Mouse (Mus musculus): ENCODE results near the gene En1. TPM values are rescaled to one million over a fixed set of nuclear protein-coding genes. Genes with fewer than 3 reads are reported as not detected.

En1 gene
- not detected for total RNA-seq (2021)

DNA sequence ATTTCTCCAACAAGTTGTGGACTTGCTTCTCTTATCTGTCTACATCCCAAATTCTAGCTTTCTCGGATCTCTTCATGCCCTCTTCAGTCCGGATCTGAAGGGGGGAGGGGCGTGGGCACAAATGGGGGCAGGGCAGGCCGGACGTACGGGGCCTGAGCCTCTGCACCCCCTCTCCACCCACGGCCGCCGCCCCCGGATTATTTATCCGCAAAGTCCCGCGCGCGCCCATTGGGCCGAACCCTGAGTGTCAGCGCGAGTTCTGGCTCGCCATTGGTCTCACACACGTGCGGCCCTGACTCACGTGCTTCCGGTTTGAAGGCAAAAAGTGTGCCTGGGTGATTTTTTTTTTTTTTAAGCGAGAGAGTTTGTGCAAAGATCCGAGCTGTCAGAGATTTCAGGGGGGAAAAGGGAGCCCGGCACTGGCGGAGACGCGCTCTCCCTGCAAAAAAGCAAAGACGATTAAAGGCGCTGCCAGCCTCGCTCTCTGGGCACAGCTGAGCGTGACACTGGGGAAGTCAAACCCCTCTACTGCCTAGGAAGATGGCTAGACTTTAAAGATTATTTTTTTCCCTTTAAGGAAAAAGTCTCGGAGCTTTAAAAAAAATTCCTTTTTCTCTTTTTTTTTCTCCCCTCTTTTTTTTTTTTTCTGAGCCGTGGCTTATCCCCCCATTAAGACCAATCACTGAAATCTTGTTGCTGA is at the start of gene En1:
Gene En1, plus strand, starts transcription at position 388 of the 700 bp plus-strand sequence.
- peak; percentile 26 for DNase-seq

DNA sequence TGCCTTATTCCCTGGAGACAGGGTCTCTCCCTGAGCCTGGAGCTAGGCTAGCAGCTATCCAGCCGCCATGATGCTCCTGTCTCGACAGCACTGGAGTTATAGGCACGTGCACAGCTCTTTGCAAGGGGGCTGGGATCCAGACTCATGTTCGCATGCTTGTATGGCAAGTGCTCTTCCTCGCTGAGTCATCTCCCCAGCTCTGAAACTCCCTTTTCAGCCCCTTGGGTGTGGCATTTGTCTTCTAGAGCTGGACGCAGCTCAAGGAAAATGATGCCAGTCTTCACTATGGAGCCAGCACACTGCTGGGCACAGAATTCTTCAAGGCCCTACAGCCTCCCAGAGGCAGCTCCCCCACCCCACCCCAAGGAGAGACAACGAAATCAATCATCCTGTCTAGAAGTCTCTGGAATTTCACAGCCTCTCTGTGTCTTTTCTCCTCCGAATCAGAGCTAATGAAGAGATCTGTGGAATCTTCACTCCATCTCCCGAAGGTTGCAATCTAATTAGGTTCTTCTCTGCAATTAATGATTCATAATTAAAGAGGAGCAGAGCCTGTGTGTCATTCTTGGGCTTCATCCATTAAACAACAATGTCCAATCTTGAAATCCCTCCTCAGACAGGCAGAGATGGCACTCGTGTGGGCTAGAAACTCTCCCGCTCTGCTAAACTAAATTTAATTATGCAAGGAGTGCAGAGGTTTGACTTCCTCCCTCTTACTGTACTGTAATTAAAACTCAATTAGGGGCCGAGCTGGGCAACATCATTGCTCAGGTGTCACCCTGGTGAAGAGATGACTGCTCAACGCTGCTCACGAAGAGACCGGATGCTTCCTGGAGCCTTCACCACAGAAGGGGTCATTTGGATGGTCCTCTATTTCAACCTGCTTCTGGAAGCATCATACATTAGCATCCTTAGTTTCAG is 45.0 kb upstream of the En1 start:
- no peak for DNase-seq

DNA sequence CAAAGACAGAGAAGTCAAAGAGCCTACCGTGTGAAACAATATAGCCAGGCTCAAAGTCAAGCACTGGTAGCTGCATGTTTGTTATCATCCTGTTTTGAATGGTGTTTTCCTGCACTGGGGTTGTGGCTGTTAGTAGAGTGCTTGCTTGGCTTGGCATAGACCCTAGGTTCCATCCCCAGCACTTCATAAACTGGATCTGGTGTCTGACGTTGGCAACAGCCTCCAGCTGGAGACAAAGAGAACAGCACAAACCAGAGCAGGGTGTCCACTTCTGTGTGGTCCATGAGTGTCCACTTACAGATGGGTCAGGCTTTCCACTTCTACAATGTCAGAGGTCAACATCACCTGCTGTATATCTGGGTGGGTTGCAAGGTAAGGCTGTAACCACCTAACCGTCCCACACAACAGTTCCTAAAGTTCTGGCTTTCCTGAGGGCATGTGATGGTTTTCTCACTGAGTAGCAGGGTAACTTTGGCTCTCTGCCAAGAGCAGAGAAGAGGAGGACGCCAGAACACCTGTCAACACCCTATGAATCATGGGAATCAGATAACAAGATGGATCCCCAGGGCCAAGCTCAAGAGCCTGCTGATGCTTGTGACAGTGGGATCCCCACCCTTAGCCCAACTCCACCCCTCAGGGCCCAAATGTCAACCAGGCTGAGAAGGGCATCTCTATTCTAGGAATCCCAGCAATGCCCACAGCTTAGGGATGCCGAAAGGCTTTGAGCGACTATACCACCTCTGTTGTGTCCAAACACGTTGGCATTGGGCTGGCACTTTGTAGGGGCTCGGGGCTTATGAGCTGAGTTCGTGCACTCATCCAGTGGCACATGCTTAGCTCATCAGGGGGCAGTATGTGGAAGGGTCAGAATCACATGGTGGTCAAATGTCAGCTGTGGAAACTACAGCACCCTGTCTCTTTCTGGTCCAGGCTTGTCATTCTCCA is 43.6 kb upstream of the En1 start:
- DNase-seq = no peak

DNA sequence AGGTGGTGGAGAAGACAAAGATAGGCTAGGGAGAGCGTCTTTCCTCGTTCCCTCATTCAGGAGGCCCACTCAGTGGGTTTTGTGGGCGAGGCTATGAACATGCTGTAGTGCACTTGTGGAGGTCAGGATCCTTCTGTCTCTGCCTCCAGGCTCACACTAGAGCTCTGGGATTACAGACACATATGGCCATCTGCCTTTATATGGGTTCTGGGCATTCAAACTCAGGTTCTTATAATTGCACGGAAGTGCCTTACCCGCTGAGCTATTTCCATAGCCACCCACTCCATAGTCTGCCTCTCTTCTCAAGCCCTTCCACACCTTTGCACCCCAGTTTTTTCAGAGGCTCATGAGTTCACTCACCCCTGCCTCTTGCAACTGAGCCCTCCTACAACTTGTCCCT is 42.3 kb upstream of the En1 start:
- no peak for DNase-seq

DNA sequence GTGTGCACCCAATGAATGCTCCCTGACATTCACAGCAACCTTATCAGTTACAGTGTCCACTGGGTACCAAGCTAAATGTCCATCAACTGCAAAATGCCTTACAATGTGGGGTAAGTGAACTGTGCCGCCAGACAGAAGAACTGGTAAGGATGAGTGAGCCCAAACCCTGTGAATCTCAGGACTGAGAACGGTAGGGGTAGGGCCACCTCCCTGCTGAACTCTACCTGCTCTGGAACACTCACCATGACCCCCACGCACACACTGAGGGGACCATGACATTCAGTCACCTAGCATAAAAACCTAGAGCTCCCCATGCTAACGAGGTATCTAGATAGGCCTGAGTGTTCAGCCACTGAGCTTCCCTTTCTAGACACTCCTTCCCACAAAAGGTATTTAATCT is 20.9 kb upstream of the En1 start:
- DNase-seq = no peak

DNA sequence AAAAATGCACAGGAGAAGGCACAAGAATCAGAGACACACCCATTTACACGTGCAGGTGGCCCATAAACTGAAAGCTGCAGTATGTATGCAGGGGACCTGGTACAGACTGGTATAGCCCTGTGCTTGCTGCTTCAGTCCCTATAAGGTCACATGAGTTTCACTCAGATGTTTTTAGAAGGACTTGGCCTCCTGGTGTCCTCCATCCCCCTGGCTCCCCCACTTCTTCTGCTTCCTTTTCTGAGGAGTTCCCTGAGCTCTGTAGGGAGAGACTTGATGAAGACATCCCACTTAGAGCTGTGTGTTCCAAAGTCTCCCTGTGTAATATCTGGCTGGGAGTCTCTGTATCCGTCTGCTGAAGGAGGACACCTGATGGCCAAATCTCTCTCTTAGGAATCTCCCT is 16.7 kb upstream of the En1 start:
- DNase-seq = no peak

DNA sequence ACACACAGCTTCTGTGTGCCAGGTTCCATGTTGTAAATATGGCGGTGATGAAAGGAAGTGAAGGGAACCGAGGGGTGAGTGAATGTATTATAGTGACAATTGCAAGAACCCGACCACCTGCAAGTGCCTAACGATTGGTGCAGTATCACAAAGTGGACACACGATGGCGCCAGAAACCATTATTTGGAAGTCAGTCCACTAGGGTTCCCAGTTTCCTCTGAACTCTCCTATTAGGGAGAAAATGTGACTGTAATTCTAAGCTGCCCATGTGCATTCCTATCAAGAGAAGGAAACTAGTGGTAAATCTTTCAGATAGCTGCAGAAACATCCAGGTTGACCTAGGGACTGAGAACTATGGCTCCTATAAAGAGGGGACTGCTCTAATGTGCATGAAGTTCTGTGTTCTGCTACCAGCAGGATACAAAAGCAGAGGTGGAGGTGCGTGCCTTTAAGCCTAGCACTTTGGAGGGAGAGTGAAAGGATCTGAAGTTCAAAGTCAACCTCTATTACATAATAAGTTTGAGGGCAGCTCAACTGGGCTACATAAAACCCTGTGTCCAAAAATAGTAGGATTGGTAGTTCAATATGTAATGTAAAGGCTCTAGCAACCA is 15.6 kb upstream of the En1 start:
- DNase-seq = peak; percentile 73

DNA sequence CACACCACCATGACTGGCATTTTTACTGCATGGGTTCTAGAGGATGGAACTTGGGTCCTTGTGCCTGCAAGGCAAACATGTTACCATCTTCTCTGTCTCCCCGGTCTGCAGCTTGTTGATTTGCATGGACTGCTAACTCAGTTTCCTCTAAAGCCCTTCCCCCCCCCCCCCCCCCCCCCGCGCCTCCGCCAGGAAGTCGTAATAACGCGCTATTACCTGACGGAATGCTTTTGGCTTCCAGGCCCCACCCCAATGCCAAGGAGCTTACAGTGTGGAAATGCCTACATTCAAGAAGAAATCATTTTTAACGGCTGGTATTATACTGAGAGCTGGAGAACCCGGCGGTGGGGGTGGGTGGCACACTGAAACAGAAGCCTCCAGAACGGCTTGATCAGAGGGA is 14.8 kb upstream of the En1 start:
- DNase-seq = no peak

DNA sequence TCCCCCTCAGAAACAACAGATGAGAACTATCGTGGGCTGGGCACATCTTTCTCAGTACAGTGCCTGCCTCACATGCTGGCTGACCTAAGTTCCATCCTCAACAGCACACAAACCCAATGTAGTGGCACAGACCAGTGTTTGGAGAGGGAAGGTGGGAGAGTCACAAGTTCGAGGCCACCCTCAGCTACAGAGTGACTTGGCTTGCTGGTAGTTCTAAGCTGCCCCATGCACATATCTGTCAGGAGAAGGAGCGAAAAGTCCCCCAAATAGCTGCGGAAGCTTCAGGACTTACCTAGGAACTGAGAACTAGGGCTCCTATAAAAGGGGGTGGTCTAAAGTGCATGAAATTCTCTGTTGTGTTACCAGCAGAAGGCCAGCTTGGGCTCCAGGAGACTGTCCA is 14.3 kb upstream of the En1 start:
- DNase-seq = no peak

DNA sequence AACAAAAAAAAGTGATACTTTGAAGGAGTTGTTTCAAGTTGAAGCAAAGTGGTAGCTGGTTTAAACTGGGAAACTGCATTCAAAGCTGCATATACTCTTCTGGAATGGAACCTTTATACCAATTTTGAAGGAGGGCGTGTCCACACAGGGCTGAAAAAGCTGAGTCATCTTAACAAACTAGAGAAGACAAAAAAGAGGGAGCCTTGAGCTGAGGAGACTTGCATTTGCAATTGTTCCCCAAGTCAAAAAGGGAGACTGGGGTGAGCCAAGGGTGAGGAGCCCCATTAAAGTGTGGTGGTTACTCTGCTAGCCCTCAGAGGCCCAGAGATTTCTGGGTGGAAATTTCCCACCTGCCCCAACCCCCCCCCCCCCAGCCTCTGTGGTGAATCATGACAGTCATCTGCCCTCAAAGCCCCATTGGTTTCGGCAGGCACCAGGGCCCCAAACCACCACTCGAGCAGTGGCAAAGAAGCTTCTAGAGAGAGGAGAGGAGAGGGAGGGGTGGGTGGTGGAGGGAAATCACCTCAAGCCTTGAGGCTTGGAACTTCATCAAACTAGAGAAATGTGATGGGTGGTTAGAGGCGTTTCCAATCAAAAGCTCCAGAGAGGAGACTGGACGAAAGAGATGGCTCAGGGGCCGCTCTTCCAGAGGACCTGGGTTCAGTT is 13.7 kb upstream of the En1 start:
- DNase-seq = no peak

DNA sequence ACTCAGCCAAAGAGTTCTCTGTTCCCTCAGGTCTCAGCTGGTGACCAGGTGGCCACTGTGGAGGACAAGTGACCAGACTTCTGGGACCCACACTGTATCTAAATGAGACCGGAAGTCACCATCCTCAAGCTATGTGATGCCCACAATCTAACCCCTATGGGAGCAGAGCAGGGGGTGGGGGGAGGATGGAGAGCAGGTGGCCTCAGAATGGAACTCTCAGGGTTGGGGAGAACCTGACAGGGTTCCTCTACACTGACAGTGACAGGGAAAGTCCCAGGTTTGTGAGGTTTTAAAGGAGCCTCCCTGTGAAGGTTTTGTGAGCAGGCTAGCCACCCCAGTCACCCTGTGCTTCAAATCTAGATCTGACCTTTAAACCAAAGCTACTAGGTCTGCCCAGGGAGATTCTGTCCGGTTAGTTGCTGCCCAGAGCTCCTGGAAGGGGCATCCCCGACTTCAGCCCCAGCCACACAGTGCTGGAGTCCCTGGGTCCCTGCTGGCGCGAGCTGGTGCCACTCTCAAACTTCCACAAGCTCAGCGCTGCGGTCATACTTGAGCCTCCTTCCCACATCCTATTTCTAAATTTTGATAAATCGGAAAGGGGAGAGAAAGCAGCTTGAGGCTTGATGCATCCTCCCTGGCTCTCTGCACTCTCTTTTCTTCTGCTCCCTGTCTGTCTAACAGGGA is 8.8 kb upstream of the En1 start:
- DNase-seq = no peak

DNA sequence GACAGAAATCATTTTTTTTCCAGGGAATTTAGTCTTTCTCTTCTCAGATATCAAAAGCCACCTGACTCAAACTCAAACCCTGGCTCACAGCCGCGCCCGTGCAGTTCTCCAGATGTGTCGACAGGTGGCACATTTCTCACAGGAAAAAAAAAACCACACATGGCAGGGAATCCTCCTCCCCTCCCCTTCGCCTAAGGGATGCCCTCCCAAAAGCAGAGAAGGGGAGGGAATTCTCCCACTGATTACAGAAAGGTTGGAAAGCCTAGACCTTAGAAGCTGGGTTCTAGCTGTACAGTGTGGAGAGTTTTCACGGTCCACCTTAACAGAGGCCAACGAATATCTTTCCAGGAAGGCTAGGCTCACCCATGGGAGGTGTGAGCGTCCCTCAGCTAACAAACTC is 7.6 kb upstream of the En1 start:
- DNase-seq = peak; percentile 43

DNA sequence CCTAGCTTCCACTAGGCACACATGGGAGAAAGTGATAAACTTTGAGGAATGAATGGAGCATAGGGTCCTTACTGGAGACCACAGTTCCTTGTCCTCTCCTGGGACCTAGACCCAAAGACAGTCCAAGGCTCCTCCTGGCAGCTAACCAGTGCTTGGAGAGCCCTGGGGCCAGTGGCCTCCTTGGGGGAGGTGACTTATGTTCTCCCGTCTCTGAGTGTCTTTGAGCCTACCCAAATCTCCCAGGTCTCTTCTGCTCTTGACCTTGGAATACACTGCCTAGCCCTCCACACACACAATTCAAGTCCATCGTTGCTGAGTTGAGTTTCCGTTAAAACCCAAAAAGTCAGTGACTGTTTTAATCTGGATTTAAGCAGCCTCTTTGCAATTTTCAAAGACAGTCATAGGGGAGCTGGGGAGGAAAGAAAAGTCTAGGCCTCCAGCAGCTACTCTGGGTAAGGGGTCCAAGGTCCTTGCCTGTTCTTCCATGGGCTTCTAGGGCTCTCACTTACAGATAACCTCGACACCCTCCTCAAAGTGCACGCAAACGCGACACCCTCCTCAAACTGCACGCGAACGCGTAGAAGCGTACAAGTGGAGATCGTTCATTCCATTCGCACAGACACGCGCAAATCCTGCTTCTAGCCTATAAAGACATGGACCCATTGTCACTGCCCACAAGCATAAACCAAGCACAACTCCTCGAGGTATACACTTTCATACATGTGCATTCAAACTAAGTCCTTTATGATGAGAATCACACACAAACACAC is 6.6 kb upstream of the En1 start:
- DNase-seq = no peak

DNA sequence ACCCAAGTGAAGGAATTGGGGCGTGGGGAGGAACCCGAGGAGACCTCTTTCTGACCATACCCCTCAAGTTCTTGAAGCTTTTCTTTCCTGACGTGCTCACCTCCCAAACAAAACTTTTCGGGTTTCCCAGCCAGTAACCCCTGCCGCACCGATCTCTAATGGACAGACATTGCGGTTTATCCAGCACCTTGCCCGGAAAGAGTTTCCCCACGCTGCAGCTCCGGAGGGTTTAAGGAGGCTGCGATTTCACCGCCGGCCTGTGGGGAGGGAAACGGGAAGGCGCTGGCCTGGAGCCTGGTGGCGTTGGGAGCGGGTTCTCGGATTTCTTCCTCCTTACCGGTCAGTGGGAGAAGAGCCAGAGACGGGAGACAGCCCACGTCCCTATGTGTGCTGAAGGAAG is 5.9 kb upstream of the En1 start:
- peak; percentile 39 for DNase-seq

DNA sequence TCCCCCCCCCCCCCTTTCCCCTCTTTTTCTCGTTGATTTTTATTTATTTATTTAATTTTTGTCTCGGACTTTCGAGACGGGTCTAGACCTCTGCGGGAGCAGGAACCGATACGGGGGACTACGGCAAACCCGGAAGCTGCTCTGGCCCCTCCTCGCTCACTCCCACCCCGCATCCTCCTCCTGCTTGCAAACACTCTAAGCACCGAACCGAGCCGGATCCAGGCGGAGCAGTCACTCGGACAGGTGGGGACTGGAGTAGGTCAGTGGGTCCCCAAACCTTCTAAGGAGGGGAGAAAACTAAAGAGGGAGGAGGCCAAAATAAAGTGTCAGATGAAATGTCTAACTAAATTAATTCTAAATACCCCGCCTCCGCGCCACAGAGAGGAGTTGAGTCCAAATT is 5.4 kb upstream of the En1 start:
- DNase-seq = no peak

DNA sequence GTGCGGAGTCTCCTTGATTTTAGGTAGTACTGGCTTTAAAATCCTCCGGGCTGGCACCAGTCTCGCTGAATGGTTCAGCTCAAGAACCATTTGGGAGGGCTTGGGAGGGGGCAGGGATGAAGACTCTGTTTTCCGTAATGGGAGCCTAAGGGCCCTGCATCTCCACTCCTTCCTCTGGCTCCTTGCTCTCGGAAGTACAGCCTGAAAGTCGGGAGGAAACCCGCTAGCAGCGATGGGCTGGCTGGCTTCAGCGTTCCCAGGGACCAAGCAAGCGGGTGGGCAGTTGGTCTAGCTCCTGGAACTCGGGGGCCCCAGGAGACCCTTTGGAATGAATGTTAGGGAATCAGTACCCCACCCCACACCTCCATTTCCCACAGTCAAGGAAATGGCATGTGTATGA is 4.9 kb upstream of the En1 start:
- DNase-seq = no peak

DNA sequence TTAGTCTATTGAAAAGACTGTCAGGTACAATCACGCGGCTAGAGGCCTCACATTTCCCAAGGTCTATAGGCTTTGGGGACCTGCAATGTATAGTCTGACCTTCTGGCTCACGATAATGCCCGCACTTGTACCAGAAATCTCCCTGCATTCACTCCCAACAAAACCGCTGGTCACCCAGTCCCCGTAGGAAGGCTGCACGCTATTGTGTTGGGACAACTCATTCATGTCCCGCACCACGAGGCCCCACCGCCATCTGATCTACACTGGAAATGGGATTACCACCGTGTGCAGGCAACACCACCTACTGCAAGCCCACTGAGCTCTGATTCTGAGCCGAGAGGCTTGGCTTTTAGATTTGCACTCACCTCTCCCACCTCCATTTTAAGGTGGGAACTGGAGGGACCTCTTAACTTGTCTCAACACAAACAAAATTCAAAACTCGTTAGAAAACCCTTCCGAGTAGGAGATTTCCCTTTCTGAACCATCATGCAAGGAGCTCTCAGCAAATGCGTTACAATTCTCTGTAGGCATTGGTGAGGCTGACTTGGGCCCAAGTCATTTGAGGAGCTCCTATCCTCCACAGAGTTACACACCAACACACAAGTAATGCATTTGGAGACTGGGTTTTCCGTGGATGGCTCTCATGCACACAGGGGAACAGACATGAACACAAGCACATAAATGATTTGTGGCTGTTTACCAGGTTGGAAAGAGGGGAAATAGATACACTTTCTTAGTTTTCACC is 3.9 kb upstream of the En1 start:
- DNase-seq = no peak

DNA sequence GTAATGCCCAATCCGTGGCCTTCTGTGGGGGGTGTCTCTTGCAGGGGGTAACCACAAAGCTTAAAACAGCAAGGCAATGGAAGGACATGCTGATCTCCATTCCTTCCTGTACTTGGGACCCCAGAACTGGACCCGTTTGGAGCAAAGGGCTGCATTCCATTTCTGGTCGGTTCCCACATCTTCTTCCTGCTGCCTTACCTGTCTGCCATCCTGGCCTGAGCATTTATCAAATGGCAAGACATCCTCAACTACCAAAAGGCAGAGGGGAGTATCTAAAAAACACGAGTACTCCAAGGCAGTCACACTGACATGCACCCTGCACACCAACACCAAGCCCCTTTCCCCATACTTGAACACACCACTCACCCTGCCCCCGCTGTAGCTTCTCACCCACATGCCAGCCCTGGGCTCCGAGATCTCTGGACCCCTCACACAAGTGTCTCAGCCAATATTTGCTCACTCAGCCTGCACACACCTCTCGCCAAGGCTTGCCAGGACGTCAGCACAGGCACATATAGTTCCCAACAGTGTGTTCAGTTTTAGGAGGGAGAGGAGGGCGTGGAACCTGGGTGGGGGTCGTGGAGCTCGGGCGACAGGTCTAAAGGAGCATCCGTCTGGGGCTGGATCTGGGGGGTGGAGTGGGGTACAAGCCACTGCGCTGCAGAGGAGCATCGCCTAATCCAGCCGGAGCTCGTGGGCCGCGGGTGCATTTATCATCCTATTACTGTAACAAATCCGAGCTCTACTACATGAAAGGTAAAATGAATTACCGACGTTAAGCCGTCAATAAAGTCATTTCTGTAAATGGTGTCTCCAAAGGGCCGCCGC is 2.7 kb upstream of the En1 start:
- DNase-seq = no peak

DNA sequence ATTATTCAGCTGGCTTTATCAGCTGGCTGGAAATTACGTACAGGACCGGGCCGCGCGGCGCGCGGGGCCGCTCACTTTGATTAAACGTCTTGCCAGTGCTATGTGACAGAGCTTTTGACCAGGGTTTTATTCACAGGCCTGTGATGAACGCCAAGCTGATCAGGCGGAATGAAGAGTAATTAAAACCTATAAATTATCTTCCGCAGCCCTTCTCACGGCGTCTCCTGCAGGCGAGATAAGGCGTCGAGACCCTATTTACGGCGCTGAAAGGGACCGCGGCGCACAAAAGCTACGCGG is 2.1 kb upstream of the En1 start:
- DNase-seq = no peak

Data from heart, postnatal 4 days (tissue).